Mouse (Mus musculus): ENCODE measurements around the gene Chst14. TPM values are rescaled to one million over a fixed set of nuclear protein-coding genes. Genes with fewer than 3 reads are reported as not detected.

Chst14 gene
- polyA plus RNA-seq, 1 experiment from 2014 or later = 51.3 TPM

DNA sequence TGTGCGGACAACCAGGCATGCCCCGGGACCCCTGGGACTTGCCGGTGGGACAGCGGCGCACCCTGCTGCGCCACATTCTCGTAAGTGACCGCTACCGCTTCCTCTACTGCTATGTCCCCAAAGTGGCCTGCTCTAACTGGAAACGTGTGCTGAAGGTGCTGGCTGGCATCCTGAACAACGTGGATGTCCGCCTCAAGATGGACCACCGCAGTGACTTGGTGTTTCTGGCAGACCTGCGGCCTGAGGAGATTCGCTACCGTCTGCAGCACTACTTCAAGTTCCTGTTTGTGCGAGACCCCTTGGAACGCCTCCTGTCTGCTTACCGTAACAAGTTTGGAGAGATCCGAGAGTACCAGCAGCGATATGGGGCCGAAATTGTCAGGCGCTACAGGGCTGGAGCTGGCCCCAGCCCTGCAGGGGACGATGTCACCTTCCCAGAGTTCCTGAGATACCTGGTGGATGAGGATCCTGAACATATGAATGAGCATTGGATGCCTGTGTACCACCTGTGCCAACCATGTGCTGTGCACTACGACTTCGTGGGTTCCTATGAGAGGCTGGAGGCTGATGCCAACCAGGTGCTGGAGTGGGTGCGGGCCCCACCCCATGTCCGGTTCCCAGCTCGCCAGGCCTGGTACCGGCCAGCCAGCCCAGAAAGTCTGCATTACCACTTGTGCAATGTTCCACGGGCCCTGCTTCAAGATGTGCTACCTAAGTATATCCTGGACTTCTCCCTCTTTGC is 873 bp downstream of the Chst14 start:
- WGBS = 27% methylated on average over 31 of the region's 31 CpGs

DNA sequence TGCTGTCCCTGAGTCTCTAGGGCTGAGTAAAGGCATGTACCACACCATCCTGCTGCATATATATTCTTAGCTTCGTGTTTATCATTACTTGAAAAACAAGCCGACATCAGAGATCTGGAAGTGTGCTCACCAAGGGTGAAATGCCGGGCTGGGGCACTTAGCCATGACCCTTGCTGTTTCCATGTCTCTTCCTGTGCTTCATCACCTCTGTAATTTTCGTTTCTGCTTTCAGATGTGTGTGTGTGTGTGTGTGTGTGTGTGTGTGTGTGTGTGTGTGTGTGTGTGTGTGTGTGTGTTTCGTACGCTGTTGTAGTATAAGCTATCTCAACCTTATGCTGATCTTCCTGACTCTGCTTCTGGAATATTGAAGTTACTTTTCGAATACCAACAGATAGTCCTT is 15.0 kb downstream of the Chst14 start:
- Histone ChIP-seq H3K9me3 (ENCODE audit: control insufficient read depth, low read length) (no peaks in the 10 kb centered on the region), H3K36me3 (ENCODE audit: control insufficient read depth, insufficient read depth, low read length) (no peaks in the 10 kb centered on the region), H3K4me3 (ENCODE audit: low read depth, low read length) (no peak overlapping the region), H3K9ac (ENCODE audit: low read depth, low read length) (no peak overlapping the region), H3K27me3 (replicated peaks; ENCODE audit: control insufficient read depth, insufficient read depth, low read length) (no peaks in the 10 kb centered on the region), H3K4me1 (ENCODE audit: control insufficient read depth, insufficient read depth, low read length) (no peaks in the 10 kb centered on the region; the same call in 1 of the 2 replicates), H3K4me2 (ENCODE audit: low read depth, low read length) (no peak overlapping the region), H3K27ac (replicated peaks; ENCODE audit: low read depth, low read length) (no peak overlapping the region)
- WGBS = 72% methylated on average over 7 of the region's 7 CpGs
- DNase-seq (ENCODE audit: low spot score) (no peak), ATAC-seq (ENCODE audit: low read depth) (no peak)

More for the DNA sequence above, 873 bp downstream of the Chst14 start:
- Histone ChIP-seq H3K9ac (ENCODE audit: low read depth, low read length) (peak overlapping the region; percentile 79), H3K9me3 (ENCODE audit: control insufficient read depth, low read length) (no peaks in the 10 kb centered on the region), H3K27ac (replicated peaks; ENCODE audit: low read depth, low read length) (peak overlapping the region; percentile 25), H3K27me3 (replicated peaks; ENCODE audit: control insufficient read depth, insufficient read depth, low read length) (no peaks in the 10 kb centered on the region), H3K4me3 (ENCODE audit: low read depth, low read length) (peak overlapping the region; percentile 62), H3K4me2 (ENCODE audit: low read depth, low read length) (peak overlapping the region; percentile 87), H3K36me3 (ENCODE audit: control insufficient read depth, insufficient read depth, low read length) (0 out of 2 replicates have a peak, but pooled peaks cover 13% of the 10 kb centered on the region), H3K4me1 (ENCODE audit: control insufficient read depth, insufficient read depth, low read length) (peaks cover 25% of the 10 kb centered on the region)
- no peak for DNase-seq (ENCODE audit: low spot score)
- no peak for ATAC-seq (ENCODE audit: low read depth)

DNA sequence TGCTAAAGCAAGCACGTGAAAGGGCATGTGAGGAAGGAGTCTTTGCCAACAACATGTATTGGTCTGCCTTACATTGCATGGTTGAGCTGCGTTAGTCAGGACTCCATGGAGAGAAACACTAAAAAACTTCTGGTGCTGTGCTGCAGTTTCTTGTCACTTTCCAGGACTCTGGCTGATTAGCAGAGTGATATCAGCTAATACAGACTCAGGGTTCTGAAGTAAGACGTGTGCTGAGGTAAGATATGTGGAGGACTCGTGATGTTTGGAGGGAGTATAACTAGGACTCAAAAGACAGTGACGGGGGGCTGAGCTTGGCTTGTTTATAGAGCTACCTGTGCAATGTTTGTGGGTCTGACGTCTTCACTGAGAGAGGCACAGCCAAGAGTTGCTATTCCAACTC is 16.9 kb downstream of the Chst14 start:
- H3K4me3 ChIP-seq (ENCODE audit: low read depth, low read length) = no peak overlapping the region
- no peaks in the 10 kb centered on the region for H3K27me3 ChIP-seq (replicated peaks; ENCODE audit: control insufficient read depth, insufficient read depth, low read length)
- DNase-seq (ENCODE audit: low spot score) (no peak), ATAC-seq (ENCODE audit: low read depth) (no peak)
- H3K4me1 ChIP-seq (ENCODE audit: control insufficient read depth, insufficient read depth, low read length) = no peaks in the 10 kb centered on the region; the same call in 1 of the 2 replicates
- H3K27ac ChIP-seq (replicated peaks; ENCODE audit: low read depth, low read length) = no peak overlapping the region
- H3K36me3 ChIP-seq (ENCODE audit: control insufficient read depth, insufficient read depth, low read length) = no peaks in the 10 kb centered on the region
- WGBS = 86% methylated on average over 6 of the region's 6 CpGs
- no peak overlapping the region for H3K4me2 ChIP-seq (ENCODE audit: low read depth, low read length)
- H3K9ac ChIP-seq (ENCODE audit: low read depth, low read length) = no peak overlapping the region
- no peaks in the 10 kb centered on the region for H3K9me3 ChIP-seq (ENCODE audit: control insufficient read depth, low read length)

DNA sequence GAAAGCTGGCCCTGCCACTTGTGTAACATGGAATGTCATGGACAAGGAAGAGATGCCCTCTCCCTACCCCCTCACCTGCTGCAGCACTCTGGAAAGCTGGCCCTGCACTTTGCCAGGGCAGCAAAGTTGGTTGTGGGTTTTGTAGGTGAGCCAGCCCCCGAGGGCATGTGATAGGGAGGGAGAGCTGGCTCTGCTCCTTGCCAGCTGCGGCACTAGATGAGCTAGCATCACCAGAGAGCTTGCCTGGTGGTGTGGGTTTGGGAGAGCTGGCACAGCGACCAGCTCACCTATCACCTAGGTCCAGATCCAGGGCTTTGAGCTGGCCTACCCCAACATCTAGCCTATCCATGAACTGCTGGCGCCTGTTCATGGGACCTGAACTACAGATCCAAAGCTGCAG is 22.5 kb downstream of the Chst14 start:
- Histone ChIP-seq H3K4me3 (ENCODE audit: low read depth, low read length) (no peak overlapping the region), H3K4me2 (ENCODE audit: low read depth, low read length) (no peak overlapping the region), H3K27me3 (replicated peaks; ENCODE audit: control insufficient read depth, insufficient read depth, low read length) (no peaks in the 10 kb centered on the region), H3K36me3 (ENCODE audit: control insufficient read depth, insufficient read depth, low read length) (no peaks in the 10 kb centered on the region), H3K27ac (replicated peaks; ENCODE audit: low read depth, low read length) (no peak overlapping the region), H3K9me3 (ENCODE audit: control insufficient read depth, low read length) (no peaks in the 10 kb centered on the region), H3K4me1 (ENCODE audit: control insufficient read depth, insufficient read depth, low read length) (no peaks in the 10 kb centered on the region; the same call in 1 of the 2 replicates), H3K9ac (ENCODE audit: low read depth, low read length) (no peak overlapping the region)
- WGBS = 87% methylated on average over 4 of the region's 4 CpGs
- ATAC-seq (ENCODE audit: low read depth) (no peak), DNase-seq (ENCODE audit: low spot score) (no peak)

DNA sequence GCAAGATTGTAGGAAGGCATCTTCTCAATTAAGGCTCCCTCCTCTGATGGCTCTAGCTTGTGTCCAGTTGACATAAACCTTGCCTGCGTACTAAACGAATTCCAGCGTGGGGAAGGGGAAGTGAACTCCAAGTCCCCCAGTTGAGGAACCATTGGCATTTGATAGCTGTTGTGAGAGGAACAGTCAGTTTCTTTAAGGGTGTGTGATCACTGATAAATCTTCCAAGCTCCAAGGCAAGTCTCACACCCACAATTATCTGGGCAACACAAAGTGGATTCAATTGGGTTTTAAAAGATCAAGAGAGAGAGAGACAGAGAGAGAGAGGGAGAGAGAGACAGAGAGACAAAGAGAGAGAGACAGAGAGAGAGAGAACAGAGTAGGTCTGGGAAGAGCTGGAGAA is 23.4 kb downstream of the Chst14 start:
- Histone ChIP-seq H3K9me3 (ENCODE audit: control insufficient read depth, low read length) (no peaks in the 10 kb centered on the region), H3K4me3 (ENCODE audit: low read depth, low read length) (no peak overlapping the region), H3K9ac (ENCODE audit: low read depth, low read length) (no peak overlapping the region), H3K36me3 (ENCODE audit: control insufficient read depth, insufficient read depth, low read length) (no peaks in the 10 kb centered on the region), H3K27ac (replicated peaks; ENCODE audit: low read depth, low read length) (no peak overlapping the region), H3K4me1 (ENCODE audit: control insufficient read depth, insufficient read depth, low read length) (no peaks in the 10 kb centered on the region; the same call in 1 of the 2 replicates), H3K27me3 (replicated peaks; ENCODE audit: control insufficient read depth, insufficient read depth, low read length) (no peaks in the 10 kb centered on the region), H3K4me2 (ENCODE audit: low read depth, low read length) (no peak overlapping the region)
- WGBS = 69% methylated on average over 3 of the region's 3 CpGs
- ATAC-seq (ENCODE audit: low read depth) = no peak
- no peak for DNase-seq (ENCODE audit: low spot score)

DNA sequence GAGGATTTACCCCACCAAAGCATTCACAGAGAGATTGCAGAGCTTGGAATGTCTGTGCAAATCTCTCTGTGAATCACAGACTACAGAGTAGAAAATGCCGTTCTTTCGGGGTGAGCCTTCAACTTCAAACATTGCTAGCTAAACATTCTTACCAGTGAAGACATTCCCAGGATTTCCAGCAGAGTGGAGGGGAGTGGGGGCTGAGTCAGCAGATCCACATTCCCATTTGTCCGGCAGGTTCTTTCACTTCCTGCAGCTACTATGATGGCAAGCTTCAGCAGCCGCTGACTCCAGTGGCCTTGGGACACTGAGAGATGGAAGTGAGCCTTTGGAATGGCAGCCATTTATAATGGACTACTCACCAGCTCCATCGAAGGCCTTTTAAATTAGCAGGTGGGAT is 30.2 kb downstream of the Chst14 start:
- H3K9ac ChIP-seq (ENCODE audit: low read depth, low read length) = no peak overlapping the region
- H3K4me1 ChIP-seq (ENCODE audit: control insufficient read depth, insufficient read depth, low read length) = no peaks in the 10 kb centered on the region
- no peak overlapping the region for H3K27ac ChIP-seq (replicated peaks; ENCODE audit: low read depth, low read length)
- no peak overlapping the region for H3K4me2 ChIP-seq (ENCODE audit: low read depth, low read length)
- ATAC-seq (ENCODE audit: low read depth) = no peak
- no peaks in the 10 kb centered on the region for H3K9me3 ChIP-seq (ENCODE audit: control insufficient read depth, low read length)
- WGBS = 74% methylated on average over 5 of the region's 5 CpGs
- no peaks in the 10 kb centered on the region for H3K36me3 ChIP-seq (ENCODE audit: control insufficient read depth, insufficient read depth, low read length)
- no peak for DNase-seq (ENCODE audit: low spot score)
- H3K27me3 ChIP-seq (replicated peaks; ENCODE audit: control insufficient read depth, insufficient read depth, low read length) = no peaks in the 10 kb centered on the region
- no peak overlapping the region for H3K4me3 ChIP-seq (ENCODE audit: low read depth, low read length)

DNA sequence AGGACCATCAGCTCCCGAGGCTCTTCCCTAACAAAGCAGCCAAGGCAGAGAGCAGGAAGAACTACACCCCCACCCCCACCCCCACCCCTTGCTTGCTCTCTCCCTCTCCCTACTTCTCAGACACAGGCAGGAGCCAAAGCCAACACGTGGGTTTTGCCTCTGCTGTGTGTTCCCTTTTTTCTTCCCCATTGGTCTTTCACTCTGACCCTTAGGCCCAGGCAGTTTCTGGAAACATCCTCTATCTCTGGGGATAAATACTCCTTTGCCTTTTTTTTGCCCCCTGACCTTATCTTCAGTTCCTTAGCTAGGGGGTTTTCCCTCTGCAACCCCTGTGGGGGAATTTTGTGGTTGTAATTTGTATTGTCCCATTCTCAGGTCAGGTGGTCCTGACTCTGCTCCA is 33.3 kb downstream of the Chst14 start:
- no peak overlapping the region for H3K4me2 ChIP-seq (ENCODE audit: low read depth, low read length)
- no peak overlapping the region for H3K9ac ChIP-seq (ENCODE audit: low read depth, low read length)
- no peaks in the 10 kb centered on the region for H3K36me3 ChIP-seq (ENCODE audit: control insufficient read depth, insufficient read depth, low read length)
- H3K4me1 ChIP-seq (ENCODE audit: control insufficient read depth, insufficient read depth, low read length) = no peaks in the 10 kb centered on the region
- ATAC-seq (ENCODE audit: low read depth) (no peak), DNase-seq (ENCODE audit: low spot score) (no peak)
- 7% methylated on average over 2 of the region's 2 CpGs for WGBS
- H3K27ac ChIP-seq (replicated peaks; ENCODE audit: low read depth, low read length) = no peak overlapping the region
- no peaks in the 10 kb centered on the region for H3K9me3 ChIP-seq (ENCODE audit: control insufficient read depth, low read length)
- H3K27me3 ChIP-seq (replicated peaks; ENCODE audit: control insufficient read depth, insufficient read depth, low read length) = no peaks in the 10 kb centered on the region
- no peak overlapping the region for H3K4me3 ChIP-seq (ENCODE audit: low read depth, low read length)

DNA sequence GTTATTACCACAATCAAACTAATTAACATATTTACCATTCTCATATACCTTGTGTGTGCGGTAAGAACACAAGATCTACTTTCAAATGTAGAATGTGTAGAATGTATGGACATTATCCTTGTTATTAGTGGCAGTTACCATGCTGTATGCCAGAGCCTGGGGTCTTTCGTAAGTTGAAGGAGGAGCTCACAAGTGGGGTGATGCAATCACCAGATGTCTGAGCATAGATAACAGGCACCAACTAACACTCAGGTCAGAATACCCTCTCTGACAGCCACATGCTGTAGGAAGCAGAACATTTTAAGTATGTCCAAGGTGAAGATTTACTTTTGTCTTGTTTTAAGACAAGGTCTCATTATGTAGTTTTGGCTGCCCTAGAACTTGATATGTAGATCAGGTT is 34.1 kb downstream of the Chst14 start:
- Histone ChIP-seq H3K4me1 (ENCODE audit: control insufficient read depth, insufficient read depth, low read length) (no peaks in the 10 kb centered on the region), H3K9me3 (ENCODE audit: control insufficient read depth, low read length) (no peaks in the 10 kb centered on the region), H3K4me3 (ENCODE audit: low read depth, low read length) (no peak overlapping the region), H3K27me3 (replicated peaks; ENCODE audit: control insufficient read depth, insufficient read depth, low read length) (no peaks in the 10 kb centered on the region), H3K36me3 (ENCODE audit: control insufficient read depth, insufficient read depth, low read length) (no peaks in the 10 kb centered on the region), H3K9ac (ENCODE audit: low read depth, low read length) (no peak overlapping the region), H3K4me2 (ENCODE audit: low read depth, low read length) (no peak overlapping the region), H3K27ac (replicated peaks; ENCODE audit: low read depth, low read length) (no peak overlapping the region)
- ATAC-seq (ENCODE audit: low read depth) (no peak), DNase-seq (ENCODE audit: low spot score) (no peak)
- WGBS = 91% methylated on average over 2 of the region's 2 CpGs

DNA sequence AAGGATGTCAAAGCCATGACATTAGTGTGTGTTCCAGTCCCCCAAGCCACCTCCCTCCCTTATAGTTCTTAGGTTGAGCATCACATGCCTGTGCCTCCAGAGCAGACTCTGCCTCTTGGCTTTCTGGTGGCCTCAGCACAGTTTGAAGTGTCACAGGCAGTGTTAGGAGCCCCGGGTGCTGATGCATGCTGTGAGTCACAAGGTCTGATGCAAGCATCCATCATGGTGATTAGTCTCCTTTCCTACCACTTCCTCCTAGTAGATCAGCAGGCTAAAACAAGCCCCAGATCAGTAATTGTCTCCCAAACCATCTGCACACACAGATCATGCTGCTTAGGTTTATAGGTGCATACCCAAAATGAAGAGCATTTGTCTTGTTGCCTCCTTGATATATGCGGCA is 35.2 kb downstream of the Chst14 start:
- no peak overlapping the region for H3K4me3 ChIP-seq (ENCODE audit: low read depth, low read length)
- no peaks in the 10 kb centered on the region for H3K9me3 ChIP-seq (ENCODE audit: control insufficient read depth, low read length)
- H3K9ac ChIP-seq (ENCODE audit: low read depth, low read length) = no peak overlapping the region
- no peaks in the 10 kb centered on the region for H3K36me3 ChIP-seq (ENCODE audit: control insufficient read depth, insufficient read depth, low read length)
- ATAC-seq (ENCODE audit: low read depth) (no peak), DNase-seq (ENCODE audit: low spot score) (peak; percentile 7)
- H3K27me3 ChIP-seq (replicated peaks; ENCODE audit: control insufficient read depth, insufficient read depth, low read length) = no peaks in the 10 kb centered on the region
- no peak overlapping the region for H3K27ac ChIP-seq (replicated peaks; ENCODE audit: low read depth, low read length)
- 42% methylated on average over 2 of the region's 2 CpGs for WGBS
- no peaks in the 10 kb centered on the region for H3K4me1 ChIP-seq (ENCODE audit: control insufficient read depth, insufficient read depth, low read length)
- no peak overlapping the region for H3K4me2 ChIP-seq (ENCODE audit: low read depth, low read length)

Data from embryonic facial prominence, embryonic 14.5 days (tissue).